Mouse (Mus musculus): Measurements from ENCODE around the gene Sgsm1.
"Not testable (repeated sequence)": the region's sequence is repeated elsewhere in the genome, so short reads cannot be mapped to it uniquely, and the experiment has no call there.

Gene Sgsm1

GRCm38 (mm10) chr5:113310377-113311003 is at the start of gene Sgsm1:
TSS of gene Sgsm1 (minus strand) at chr5:113310786.
- DNase-seq, result peak; percentile 94

- no peak for DNase-seq
These were observed 48.2 kb upstream of the Sgsm1 start for GRCm38 (mm10) chr5:113358833-113359232.

DNA sequence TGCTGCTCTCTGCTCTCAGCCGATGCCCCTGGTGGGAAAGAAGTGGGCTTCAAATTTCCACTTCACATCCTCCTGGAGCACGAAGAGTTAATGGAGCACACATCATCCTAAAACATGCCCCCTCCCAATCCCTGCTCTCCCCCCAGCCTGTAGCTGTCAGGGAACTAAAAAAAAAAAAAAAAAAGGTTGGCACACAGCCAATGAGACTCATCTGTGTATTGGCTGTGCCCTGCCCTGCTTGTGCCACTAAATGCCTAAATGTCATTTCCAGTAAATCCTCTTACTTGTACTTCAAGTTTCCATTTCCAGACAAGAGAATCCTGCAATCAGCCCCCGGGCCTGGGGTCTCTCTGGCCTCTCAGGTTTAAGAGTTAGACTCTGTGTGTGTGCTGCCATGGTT is 47.1 kb upstream of the Sgsm1 start:
- no peak for DNase-seq

GRCm38 (mm10) chr5:113357186-113357585 is 46.6 kb upstream of the Sgsm1 start, which contains the start of gene Aym1:
TSS of gene Aym1 (plus strand) at chr5:113357294.
- no peak for DNase-seq

GRCm38 (mm10) chr5:113354311-113354710 is 43.7 kb upstream of the Sgsm1 start:
- no peak for DNase-seq

DNA sequence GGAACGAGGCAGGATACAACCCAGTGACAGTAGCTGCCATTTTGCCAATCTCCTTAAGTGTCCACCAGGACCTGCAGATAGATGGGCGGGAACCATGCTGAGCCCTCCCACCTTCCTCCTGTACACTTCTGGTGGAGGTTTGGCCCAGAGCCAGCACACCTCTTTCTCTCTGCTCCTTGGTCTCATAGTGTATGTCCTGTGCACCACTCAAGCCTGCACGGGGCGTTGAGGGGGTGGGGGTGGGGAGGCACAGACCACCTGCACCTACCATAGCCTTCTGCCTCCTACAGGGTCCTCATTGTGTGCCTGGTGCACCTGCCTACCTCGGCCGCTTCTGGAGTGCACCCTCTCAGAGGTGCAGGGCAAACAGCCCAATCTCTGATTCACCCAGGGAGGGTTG is 42.0 kb upstream of the Sgsm1 start:
- no peak for DNase-seq

GRCm38 (mm10) chr5:113351768-113352167 is 41.2 kb upstream of the Sgsm1 start:
- DNase-seq, result no peak

GRCm38 (mm10) chr5:113349810-113350209 is 39.2 kb upstream of the Sgsm1 start:
- DNase-seq, result no peak

DNA sequence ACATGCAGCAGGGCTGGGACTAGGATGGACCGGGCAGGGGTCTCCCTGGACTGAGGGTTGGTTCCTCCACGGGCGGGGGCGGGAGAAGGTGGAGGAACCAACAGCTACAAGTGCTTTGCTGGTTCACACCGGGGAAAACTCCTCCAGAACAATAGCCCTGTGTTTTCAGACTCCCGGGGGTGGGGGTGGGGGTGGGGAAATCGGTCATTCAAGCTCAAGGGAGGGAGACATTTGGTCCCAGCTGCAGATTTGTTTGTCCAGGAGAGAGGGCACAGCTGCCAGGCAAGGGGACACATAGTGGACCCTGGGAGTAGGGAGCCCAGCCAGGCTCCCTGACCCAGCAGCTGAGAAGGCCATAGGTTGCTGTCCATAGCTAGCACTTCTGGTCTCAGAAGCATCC is 38.6 kb upstream of the Sgsm1 start:
- DNase-seq, result no peak

DNA sequence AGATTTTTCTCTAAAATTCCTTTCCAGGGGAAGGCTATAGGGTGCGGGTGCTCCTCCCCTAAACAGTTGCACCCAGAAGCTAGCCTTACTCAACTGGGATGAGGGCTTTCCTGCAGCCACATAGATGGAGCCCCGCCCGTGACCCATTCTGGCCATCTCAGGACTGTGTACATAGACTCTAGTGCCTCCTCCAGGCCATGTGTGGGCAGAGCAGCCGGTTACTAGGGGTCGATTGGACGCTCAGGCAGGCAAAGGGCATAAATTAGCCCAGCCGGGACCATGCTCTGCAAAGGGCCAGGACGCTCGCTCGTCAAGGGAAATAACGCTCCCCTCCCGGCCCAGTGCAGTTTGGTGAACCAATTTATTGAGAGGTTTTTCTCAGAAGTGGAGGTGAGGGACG is 38.0 kb upstream of the Sgsm1 start:
- peak; percentile 56 to 81 for DNase-seq

DNA sequence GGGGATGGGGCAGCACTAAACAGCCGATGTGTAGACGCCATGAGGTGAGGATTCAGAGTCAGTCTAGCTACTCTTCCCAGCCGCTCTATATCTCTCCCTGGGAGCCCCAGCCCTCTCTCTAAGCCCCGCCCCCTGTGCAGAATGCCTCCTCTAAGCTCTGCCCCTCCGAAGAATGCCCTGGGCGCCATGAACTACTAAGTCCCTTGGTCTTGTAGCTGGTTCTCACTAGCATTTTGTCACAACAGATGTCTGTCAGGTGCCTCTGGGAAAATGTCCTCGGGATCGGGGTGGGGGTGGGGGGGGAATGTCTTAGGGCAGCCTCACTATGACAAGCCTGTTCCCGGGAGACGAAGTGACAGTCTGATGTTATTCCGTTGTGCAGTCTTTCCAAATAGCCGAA is 37.0 kb upstream of the Sgsm1 start:
- DNase-seq, result no peak

DNA sequence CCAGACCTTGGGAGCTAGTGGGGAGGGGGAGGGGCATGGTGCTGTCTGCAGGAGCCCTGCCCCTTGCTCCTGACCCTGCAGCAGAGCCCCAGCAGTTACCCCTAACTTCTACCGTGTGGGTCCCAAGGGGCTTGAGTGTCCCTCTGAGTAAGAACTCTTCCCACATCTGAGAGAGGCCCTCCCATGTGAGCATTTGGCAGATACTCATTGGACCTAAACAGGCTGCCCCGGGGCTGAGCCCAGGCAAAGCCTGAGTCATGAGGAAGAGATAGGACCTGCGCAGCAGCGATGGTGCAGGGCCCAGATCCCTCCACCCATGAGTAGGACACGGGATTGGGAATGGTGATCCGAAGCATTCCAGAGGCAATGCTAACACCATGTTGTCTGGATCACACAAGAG is 36.1 kb upstream of the Sgsm1 start:
- DNase-seq, result not testable (repeated sequence)

GRCm38 (mm10) chr5:113345781-113346180 is 35.2 kb upstream of the Sgsm1 start:
- no peak for DNase-seq

DNA sequence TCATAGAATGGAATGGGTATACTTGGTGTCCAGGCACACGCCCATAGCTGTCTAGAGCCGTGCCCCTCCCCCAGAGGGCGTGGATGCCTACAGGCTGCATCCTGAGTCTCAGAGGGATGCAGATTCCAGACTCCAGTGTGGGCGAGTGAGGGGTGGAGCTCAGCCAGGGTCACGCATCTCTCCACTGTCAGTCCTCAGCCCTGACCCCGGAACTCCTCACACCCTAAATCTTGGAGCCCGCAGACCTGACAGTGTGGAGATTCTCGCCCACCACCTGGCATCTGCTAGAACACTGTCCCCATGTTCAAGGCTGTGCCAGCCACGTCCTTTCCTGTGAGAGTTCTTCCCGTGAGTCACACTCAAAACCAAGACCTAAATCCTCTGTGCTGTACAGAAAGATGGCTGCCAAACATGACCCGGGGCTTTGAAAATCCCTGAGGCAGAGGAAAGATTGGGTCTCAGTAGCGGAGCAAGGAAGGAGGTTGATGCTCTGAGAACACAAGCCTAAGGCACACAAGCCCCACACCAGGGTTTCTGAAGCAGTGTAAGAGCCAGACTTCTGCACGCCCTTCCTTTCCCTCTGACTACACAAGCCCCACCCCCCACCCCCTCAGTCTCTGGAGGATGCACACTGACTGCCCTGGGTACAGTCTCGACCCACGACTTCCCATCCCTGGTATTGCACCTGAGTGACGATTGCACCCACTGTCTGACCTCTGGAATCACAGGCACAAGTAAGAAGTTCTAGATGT is 34.2 kb upstream of the Sgsm1 start:
- no peak for DNase-seq

GRCm38 (mm10) chr5:113336281-113336680 is 25.7 kb upstream of the Sgsm1 start:
- DNase-seq, result no peak

GRCm38 (mm10) chr5:113335732-113336131 is 25.1 kb upstream of the Sgsm1 start:
- DNase-seq, result no peak

GRCm38 (mm10) chr5:113334621-113335530 is 24.3 kb upstream of the Sgsm1 start:
- DNase-seq, result no peak

DNA sequence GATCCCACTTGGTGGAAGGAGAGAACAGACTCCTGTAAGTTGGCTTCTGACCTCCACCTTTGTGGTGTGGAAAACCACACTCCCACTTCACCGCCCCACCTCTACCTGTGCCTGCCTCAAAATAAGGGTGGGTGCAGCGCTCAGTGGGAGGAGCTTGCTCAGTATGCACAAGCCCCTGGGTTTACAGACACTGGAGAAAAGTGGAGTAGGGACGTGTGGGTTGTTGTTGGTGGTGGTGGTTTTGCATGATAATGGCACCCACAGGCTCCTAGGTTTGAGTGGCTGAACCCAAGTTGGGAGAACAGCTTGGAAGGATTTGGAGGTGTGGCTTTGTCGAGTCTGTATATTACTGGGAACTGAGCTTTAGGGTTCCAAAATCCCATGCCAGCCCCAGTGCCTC is 22.3 kb upstream of the Sgsm1 start:
- DNase-seq, result no peak

GRCm38 (mm10) chr5:113332239-113332638 is 21.7 kb upstream of the Sgsm1 start:
- DNase-seq, result peak; percentile 49 to 71

DNA sequence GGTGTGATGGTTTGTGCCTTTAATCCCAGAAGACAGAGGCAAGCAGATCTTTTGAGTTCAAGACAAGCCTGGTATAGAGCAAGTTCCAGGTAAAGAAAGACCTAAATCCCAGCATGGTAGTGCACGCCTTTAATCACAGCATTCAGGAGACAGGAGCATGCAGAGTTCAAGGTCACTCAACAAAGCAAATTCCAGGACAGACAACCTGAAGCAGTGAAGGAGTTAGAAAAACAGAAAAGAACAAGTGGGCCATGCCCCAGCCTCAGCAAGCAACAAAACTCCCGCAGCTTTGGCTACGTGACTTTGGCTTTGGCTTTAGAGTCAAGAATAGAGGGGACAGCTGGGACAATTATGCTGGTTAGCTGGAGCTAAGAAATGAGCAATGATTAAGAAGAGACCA is 19.6 kb upstream of the Sgsm1 start:
- DNase-seq, result no peak

DNA sequence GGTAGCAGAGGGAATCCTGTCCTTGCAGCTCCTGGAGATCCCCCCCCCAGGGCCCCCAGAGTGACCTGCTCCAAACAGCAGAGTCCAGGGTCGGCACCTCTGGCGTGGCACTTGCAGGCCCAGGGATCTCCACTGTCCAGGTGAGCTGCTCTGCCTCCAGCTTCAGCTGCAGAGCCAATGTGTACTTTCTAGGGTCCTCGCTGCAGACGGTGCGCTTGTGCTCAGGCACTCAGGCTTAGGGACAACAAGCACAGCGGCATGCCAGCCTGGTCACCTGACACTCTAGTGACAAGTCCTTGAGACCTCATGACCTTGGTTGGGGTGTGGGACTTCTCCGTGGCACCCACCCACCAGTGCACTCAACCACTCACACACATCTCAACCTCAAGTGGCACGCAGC is 18.9 kb upstream of the Sgsm1 start:
- DNase-seq, result no peak

GRCm38 (mm10) chr5:113323784-113324638 is 13.4 kb upstream of the Sgsm1 start:
- DNase-seq, result peak; percentile 50 to 67
